Mouse (Mus musculus): ENCODE measurements around the gene Cyth3. TPM values are rescaled to one million over a fixed set of nuclear protein-coding genes. Genes with fewer than 3 reads are reported as not detected.

The Cyth3 gene
- polyA plus RNA-seq, 1 experiment from 2014 or later: 40.7 TPM

DNA sequence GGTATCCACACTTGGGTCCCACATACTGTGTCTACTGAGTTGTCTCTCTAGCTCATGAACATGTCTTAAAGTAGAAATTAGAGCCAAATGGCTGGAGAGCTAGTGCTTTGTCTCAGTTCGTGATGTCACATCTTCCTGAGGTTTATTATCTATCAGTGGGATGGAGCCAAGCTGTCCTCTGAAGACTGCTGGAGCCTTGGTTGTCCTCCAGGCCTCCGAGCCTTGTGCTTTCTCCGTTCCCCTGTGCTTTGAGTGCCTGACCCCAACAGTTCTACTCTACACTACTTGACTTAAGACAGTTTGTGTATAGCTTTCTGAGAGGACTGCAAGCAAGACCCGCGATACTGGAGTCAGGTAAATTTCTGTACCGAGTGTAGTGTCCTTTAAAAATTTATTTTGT, 26.9 kb downstream of the Cyth3 start:
- Histone ChIP-seq H3K27ac (ENCODE audit: low read length) (no peak overlapping the region), H3K4me3 (ENCODE audit: low read depth, low read length) (no peak overlapping the region), H3K4me2 (ENCODE audit: low read length) (no peak overlapping the region), H3K9ac (ENCODE audit: low read depth, low read length) (no peak overlapping the region), H3K4me1 (ENCODE audit: control insufficient read depth, insufficient read depth, low read length) (0 out of 2 replicates have a peak, but pooled peaks cover 3% of the 10 kb centered on the region), H3K27me3 (ENCODE audit: control insufficient read depth, insufficient read depth, low read depth, low read length) (no peaks in the 10 kb centered on the region), H3K9me3 (replicated peaks; ENCODE audit: control insufficient read depth, low read length, poor library complexity, severe bottlenecking) (no peaks in the 10 kb centered on the region), H3K36me3 (ENCODE audit: control insufficient read depth, insufficient read depth, low read length) (no peaks in the 10 kb centered on the region)
- no peak for ATAC-seq
- WGBS: 96% methylated on average over 6 of the region's 6 CpGs

DNA sequence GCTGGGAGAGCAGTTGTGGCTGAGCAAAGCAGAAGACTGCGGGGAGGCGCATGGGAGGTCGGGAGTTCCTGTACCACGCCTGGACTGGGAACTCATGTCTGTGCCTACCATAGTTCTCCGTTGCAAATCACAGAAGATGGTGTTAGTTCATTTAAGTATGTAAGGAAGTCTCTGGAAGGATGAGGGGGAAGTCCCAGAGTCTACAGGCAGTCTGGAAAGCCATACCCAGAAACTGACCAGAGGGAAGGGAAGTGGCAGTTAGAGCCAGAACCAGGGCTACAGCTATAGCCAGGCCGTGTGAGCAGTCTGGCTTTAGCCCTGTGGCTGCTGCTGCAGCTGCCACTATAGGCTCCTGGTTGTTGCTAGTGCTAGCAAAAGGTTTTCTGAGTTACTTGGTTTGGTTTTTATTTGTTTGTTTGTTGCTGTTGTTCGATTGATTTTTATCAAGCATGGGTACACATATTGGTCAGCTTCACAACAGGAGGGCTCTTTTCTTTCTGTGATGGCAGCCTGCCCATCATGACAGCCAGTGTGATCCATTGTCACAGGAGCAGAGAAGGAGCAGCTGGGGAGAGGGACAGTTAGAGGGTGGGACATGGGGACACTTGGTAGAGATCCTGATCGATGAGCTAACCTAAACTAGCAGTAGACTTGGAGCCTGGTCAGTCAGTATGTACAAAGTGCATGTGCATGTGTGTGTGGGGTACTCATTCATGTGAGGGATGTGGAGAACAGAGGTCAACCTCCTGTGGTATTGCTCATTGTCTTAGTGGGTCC, 29.8 kb downstream of the Cyth3 start:
- no peak for ATAC-seq
- H3K4me1 ChIP-seq (ENCODE audit: control insufficient read depth, insufficient read depth, low read length): 0 out of 2 replicates have a peak, but pooled peaks cover 3% of the 10 kb centered on the region
- H3K36me3 ChIP-seq (ENCODE audit: control insufficient read depth, insufficient read depth, low read length): no peaks in the 10 kb centered on the region
- 82% methylated on average over 8 of the region's 8 CpGs for WGBS
- no peak overlapping the region for H3K9ac ChIP-seq (ENCODE audit: low read depth, low read length)
- H3K4me3 ChIP-seq (ENCODE audit: low read depth, low read length): no peak overlapping the region
- no peaks in the 10 kb centered on the region for H3K9me3 ChIP-seq (replicated peaks; ENCODE audit: control insufficient read depth, low read length, poor library complexity, severe bottlenecking)
- no peaks in the 10 kb centered on the region for H3K27me3 ChIP-seq (ENCODE audit: control insufficient read depth, insufficient read depth, low read depth, low read length)
- H3K4me2 ChIP-seq (ENCODE audit: low read length): no peak overlapping the region
- H3K27ac ChIP-seq (ENCODE audit: low read length): no peak overlapping the region

GRCm38 (mm10) chr5:143653497-143653896, 31.2 kb downstream of the Cyth3 start:
- Histone ChIP-seq H3K4me3 (ENCODE audit: low read depth, low read length) (no peak overlapping the region), H3K27ac (ENCODE audit: low read length) (no peak overlapping the region), H3K4me2 (ENCODE audit: low read length) (no peak overlapping the region), H3K4me1 (ENCODE audit: control insufficient read depth, insufficient read depth, low read length) (no peaks in the 10 kb centered on the region), H3K9ac (ENCODE audit: low read depth, low read length) (no peak overlapping the region), H3K36me3 (ENCODE audit: control insufficient read depth, insufficient read depth, low read length) (no peaks in the 10 kb centered on the region), H3K9me3 (replicated peaks; ENCODE audit: control insufficient read depth, low read length, poor library complexity, severe bottlenecking) (no peaks in the 10 kb centered on the region), H3K27me3 (ENCODE audit: control insufficient read depth, insufficient read depth, low read depth, low read length) (no peaks in the 10 kb centered on the region)
- 97% methylated on average over 5 of the region's 5 CpGs for WGBS
- ATAC-seq: no peak

DNA sequence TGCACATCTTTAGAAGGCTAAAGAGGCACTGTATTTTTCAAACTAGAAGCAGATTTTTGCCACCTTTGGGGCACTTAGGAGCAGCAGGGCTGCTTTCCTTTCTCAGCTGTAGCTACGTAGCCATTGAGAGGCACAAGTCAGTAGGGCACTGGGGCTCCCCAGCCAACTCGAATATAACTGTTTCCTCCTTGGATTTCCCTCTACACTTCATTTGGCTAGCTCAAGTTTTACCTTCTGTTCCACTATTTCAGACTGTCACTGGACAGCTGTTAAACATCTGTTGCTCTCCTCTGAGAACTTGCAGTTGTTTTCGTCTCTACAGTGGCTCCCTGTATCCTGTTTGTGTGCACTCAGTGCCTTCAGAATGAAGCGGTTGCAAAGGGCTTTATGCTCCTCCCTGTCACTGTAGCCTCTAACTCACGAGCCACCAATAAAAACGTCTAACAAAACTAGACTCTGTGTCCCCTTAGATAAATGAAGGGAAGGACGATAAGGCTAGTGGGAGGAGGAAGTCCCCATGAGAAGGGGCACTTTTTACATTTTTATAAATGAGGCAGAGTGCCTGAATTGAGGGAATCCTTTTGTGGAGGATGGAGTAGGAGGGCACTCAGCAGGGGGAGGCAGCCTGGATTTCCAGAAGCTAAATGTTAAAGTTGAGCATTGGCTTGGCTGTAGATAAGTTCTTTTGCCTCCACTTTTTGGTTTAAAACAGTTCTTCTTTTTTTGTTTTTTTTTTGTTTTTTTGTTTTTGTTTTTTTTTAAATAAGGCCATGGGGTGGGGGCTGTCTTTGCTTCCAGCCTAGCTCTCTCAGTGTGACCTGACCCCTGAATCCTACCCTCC, 32.6 kb downstream of the Cyth3 start:
- Histone ChIP-seq H3K4me1 (ENCODE audit: control insufficient read depth, insufficient read depth, low read length) (no peaks in the 10 kb centered on the region), H3K9ac (ENCODE audit: low read depth, low read length) (no peak overlapping the region), H3K36me3 (ENCODE audit: control insufficient read depth, insufficient read depth, low read length) (no peaks in the 10 kb centered on the region), H3K27me3 (ENCODE audit: control insufficient read depth, insufficient read depth, low read depth, low read length) (no peaks in the 10 kb centered on the region), H3K4me3 (ENCODE audit: low read depth, low read length) (no peak overlapping the region), H3K27ac (ENCODE audit: low read length) (no peak overlapping the region), H3K9me3 (replicated peaks; ENCODE audit: control insufficient read depth, low read length, poor library complexity, severe bottlenecking) (no peaks in the 10 kb centered on the region), H3K4me2 (ENCODE audit: low read length) (no peak overlapping the region)
- no peak for ATAC-seq
- 25% methylated on average over 7 of the region's 7 CpGs for WGBS

DNA sequence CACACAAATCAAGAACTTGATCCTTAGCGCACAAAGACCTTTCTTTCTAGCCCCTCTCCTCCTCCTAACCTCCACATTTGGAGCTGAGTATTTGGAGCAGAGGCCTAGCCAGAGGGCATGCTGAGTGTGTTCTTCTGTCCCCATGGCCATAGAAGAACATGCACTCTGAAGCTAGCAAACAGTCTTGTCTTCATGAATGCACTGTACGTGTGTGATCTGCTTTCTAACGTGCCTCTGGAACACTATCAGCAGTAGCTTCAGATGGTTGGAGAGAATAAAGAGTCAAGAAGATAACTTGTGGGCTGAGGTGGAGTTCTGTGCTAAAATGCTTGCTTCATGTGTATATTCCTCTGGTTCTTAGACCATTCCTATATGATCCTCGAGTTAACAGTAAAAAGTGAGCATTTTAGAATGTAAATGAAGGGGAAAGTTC, 33.3 kb downstream of the Cyth3 start:
- H3K4me1 ChIP-seq (ENCODE audit: control insufficient read depth, insufficient read depth, low read length): no peaks in the 10 kb centered on the region
- H3K9ac ChIP-seq (ENCODE audit: low read depth, low read length): no peak overlapping the region
- ATAC-seq: no peak
- H3K27ac ChIP-seq (ENCODE audit: low read length): no peak overlapping the region
- no peak overlapping the region for H3K4me3 ChIP-seq (ENCODE audit: low read depth, low read length)
- WGBS: 62% methylated on average over 4 of the region's 4 CpGs
- H3K27me3 ChIP-seq (ENCODE audit: control insufficient read depth, insufficient read depth, low read depth, low read length): no peaks in the 10 kb centered on the region
- H3K36me3 ChIP-seq (ENCODE audit: control insufficient read depth, insufficient read depth, low read length): no peaks in the 10 kb centered on the region
- no peak overlapping the region for H3K4me2 ChIP-seq (ENCODE audit: low read length)
- H3K9me3 ChIP-seq (replicated peaks; ENCODE audit: control insufficient read depth, low read length, poor library complexity, severe bottlenecking): no peaks in the 10 kb centered on the region

GRCm38 (mm10) chr5:143656708-143657245, 34.5 kb downstream of the Cyth3 start:
- Histone ChIP-seq H3K9ac (ENCODE audit: low read depth, low read length) (no peak overlapping the region), H3K27ac (ENCODE audit: low read length) (no peak overlapping the region), H3K4me2 (ENCODE audit: low read length) (no peak overlapping the region), H3K36me3 (ENCODE audit: control insufficient read depth, insufficient read depth, low read length) (no peaks in the 10 kb centered on the region), H3K4me3 (ENCODE audit: low read depth, low read length) (no peak overlapping the region), H3K4me1 (ENCODE audit: control insufficient read depth, insufficient read depth, low read length) (no peaks in the 10 kb centered on the region), H3K9me3 (replicated peaks; ENCODE audit: control insufficient read depth, low read length, poor library complexity, severe bottlenecking) (no peaks in the 10 kb centered on the region), H3K27me3 (ENCODE audit: control insufficient read depth, insufficient read depth, low read depth, low read length) (no peaks in the 10 kb centered on the region)
- ATAC-seq: no peak
- 81% methylated on average over 2 of the region's 2 CpGs for WGBS

DNA sequence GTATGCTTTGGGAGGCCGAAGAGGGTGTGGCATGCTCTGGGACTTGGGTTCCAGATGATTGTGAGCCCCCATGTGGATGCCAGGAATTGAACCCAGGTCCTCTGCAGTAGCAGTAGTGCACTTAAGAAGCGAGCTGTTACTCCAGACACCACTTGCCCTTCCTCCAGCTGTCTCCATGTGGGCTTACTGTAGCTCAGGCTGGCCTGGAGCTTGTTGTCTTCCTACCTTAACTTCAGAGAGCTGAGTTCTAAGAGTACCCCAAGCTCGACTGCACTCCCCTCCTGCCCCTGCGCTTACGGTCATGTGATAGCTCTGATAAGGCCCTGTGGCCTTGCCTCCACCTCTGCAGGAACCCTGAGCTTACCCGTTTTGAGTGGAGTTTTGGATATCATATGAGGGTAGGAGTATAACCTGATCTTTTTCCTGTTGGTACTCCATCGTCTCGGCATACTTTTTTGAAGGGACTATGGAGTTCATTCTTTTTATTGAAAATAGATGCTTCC, 36.8 kb downstream of the Cyth3 start:
- Histone ChIP-seq H3K27ac (ENCODE audit: low read length) (no peak overlapping the region), H3K4me3 (ENCODE audit: low read depth, low read length) (no peak overlapping the region), H3K4me1 (ENCODE audit: control insufficient read depth, insufficient read depth, low read length) (no peaks in the 10 kb centered on the region), H3K4me2 (ENCODE audit: low read length) (no peak overlapping the region), H3K27me3 (ENCODE audit: control insufficient read depth, insufficient read depth, low read depth, low read length) (no peaks in the 10 kb centered on the region), H3K9me3 (replicated peaks; ENCODE audit: control insufficient read depth, low read length, poor library complexity, severe bottlenecking) (no peaks in the 10 kb centered on the region), H3K9ac (ENCODE audit: low read depth, low read length) (no peak overlapping the region), H3K36me3 (ENCODE audit: control insufficient read depth, insufficient read depth, low read length) (no peaks in the 10 kb centered on the region)
- ATAC-seq: no peak
- 88% methylated on average over 8 of the region's 8 CpGs for WGBS

DNA sequence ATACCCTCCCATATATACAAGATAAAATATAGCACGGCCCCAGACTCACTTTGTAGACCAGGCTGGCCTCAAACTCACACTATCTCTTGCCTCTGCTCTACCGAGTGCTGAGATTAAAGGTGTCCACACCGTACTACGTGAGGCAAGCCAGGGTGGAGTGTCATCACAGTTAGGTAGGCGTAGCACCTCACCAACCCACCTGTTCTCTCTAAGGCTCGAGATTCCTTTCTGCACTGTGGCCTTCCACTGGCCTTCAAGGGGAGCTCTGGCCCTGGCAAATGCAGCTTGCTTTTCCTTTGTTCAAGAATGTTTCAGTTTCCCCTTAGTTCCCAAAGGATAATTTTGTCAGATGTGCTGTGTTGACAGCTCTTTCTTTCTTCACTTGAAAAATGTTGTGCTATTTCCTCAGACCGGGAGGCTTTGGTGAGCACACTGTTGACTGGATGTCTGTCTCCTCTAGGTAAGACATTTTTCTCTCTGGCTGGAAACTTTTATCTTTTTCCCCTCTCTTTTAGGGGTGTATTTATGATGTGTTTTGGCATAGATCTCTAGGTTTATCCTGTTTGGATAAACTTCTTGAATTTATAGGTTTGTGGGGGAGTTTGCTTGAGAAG, 40.9 kb downstream of the Cyth3 start:
- Histone ChIP-seq H3K4me1 (ENCODE audit: control insufficient read depth, insufficient read depth, low read length) (no peaks in the 10 kb centered on the region), H3K36me3 (ENCODE audit: control insufficient read depth, insufficient read depth, low read length) (no peaks in the 10 kb centered on the region), H3K9ac (ENCODE audit: low read depth, low read length) (no peak overlapping the region), H3K4me3 (ENCODE audit: low read depth, low read length) (no peak overlapping the region), H3K4me2 (ENCODE audit: low read length) (no peak overlapping the region), H3K9me3 (replicated peaks; ENCODE audit: control insufficient read depth, low read length, poor library complexity, severe bottlenecking) (no peaks in the 10 kb centered on the region), H3K27ac (ENCODE audit: low read length) (no peak overlapping the region), H3K27me3 (ENCODE audit: control insufficient read depth, insufficient read depth, low read depth, low read length) (no peaks in the 10 kb centered on the region)
- no peak for ATAC-seq
- 92% methylated on average over 7 of the region's 7 CpGs for WGBS
